Mouse (Mus musculus): ENCODE measurements around the gene Ranbp6. TPM values are rescaled to one million over a fixed set of nuclear protein-coding genes. Genes with fewer than 3 reads are reported as not detected.

The Ranbp6 gene
- total RNA-seq (2023) = 22.8 TPM

DNA sequence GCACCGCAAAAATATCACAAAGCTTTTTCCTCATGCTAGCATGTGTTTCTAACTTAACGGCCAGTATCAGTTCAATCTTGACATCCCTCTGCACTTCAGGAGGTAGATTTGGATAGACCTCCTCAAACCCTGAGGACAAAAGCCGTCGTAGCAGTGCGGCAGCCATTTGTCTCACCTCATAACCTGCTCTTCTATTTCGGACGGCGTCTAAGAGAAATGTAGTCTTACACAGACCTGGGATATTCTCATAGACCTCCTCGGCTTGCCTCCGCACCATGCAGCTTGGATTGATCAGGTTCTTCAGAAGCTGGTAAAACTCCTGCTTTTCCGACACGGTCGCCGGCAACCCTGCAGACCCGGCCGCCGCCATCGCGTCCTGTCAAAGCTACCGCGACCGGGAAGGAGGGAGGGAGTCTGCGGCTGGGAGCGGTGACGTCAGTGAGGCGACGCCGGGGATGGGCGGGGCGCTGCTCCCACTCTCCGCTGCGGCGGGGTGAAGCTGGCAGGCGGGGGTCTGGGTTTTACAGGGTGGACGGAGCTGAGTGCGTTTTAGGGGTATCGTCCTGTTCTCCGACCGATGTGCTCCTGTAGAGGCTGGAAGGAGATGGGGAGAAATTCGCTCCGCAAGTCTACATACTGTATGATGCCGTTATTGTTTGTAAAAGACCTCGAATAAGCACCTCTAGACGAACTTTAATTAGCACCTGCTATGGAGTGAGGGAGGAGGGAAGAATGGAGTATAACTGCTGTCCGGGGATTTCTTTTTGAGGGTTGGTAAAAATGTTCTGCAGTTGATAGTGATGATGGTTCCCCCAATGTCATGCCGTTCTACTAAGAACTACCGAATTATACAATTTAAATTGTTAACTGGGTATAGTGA, at the start of gene Ranbp6:
Gene Ranbp6, minus strand, starts transcription at position 394 of the 880 bp plus-strand sequence.

GRCm38 (mm10) chr19:29805917-29806785, 6.6 kb downstream of the Ranbp6 start, which contains the start of gene 9930021J03Rik:
TSS of gene 9930021J03Rik (minus strand) at chr19:29805989.

Other genes with a start within 250 kb of the Ranbp6 start
- gene Ermp1, start 164.6 kb downstream of the Ranbp6 start, total RNA-seq (2023) = 19.7 TPM
- gene Mlana, start 115.2 kb downstream of the Ranbp6 start, total RNA-seq (2023) = not detected
- gene 9930021J03Rik, start 7.0 kb downstream of the Ranbp6 start, total RNA-seq (2023) = 28.5 TPM
- gene Il33, start 112.1 kb upstream of the Ranbp6 start, total RNA-seq (2023) = not detected
- not detected for gene Trpd52l3, start 190.8 kb upstream of the Ranbp6 start, total RNA-seq (2023)
- 79.2 TPM for gene Uhrf2, start 217.5 kb upstream of the Ranbp6 start, total RNA-seq (2023)

Data from CD4-positive naive resting alpha-beta T cell, adult 57 days (primary cell).